Mouse (Mus musculus): ENCODE data around the gene Ocln. TPM values are rescaled to one million over a fixed set of nuclear protein-coding genes. Genes with fewer than 3 reads are reported as not detected.

Gene Ocln
- total RNA-seq (2021) = under 1 TPM in 1 of 2 experiments, not detected in 1; 0.32 TPM
- long read RNA-seq, experiment 1 = 0 reads
- long read RNA-seq, experiment 2 = 0 reads

GRCm38 (mm10) chr13:100552369-100553041 lies at the start of gene Ocln:
Ocln (minus strand) TSS chr13:100552718.
- DNase-seq = no peak

GRCm38 (mm10) chr13:100601034-100601433 lies 48.5 kb upstream of the Ocln start:
- DNase-seq = no peak

GRCm38 (mm10) chr13:100600317-100600716 lies 47.8 kb upstream of the Ocln start:
- DNase-seq = no peak

- no peak for DNase-seq
Measured at GRCm38 (mm10) chr13:100597284-100597683, 44.8 kb upstream of the Ocln start.

GRCm38 (mm10) chr13:100595552-100595885 lies 43.0 kb upstream of the Ocln start:
- no peak for DNase-seq

GRCm38 (mm10) chr13:100594838-100595551 lies 42.5 kb upstream of the Ocln start:
- DNase-seq = no peak

GRCm38 (mm10) chr13:100594041-100594792 lies 41.7 kb upstream of the Ocln start:
- DNase-seq = peak; percentile 11

- DNase-seq = no peak
Measured at GRCm38 (mm10) chr13:100588646-100589045, 36.1 kb upstream of the Ocln start.

- DNase-seq = no peak
Measured at GRCm38 (mm10) chr13:100582144-100582543, 29.6 kb upstream of the Ocln start.

GRCm38 (mm10) chr13:100581701-100582100 lies 29.2 kb upstream of the Ocln start:
- DNase-seq = no peak

GRCm38 (mm10) chr13:100579951-100580350 lies 27.4 kb upstream of the Ocln start:
- no peak for DNase-seq

- no peak for DNase-seq
Measured at GRCm38 (mm10) chr13:100579220-100579619, 26.7 kb upstream of the Ocln start.

- no peak for DNase-seq
Measured at GRCm38 (mm10) chr13:100575950-100576349, 23.4 kb upstream of the Ocln start.

GRCm38 (mm10) chr13:100570713-100571112 lies 18.2 kb upstream of the Ocln start:
- DNase-seq = no peak

- DNase-seq = no peak
Measured at GRCm38 (mm10) chr13:100568359-100568758, 15.8 kb upstream of the Ocln start.

GRCm38 (mm10) chr13:100559449-100559848 lies 6.9 kb upstream of the Ocln start:
- no peak for DNase-seq

GRCm38 (mm10) chr13:100557011-100557410 lies 4.5 kb upstream of the Ocln start:
- no peak for DNase-seq

GRCm38 (mm10) chr13:100553042-100553437 lies 522 bp upstream of the Ocln start:
- DNase-seq = no peak

- DNase-seq = no peak
Measured at GRCm38 (mm10) chr13:100552009-100552368, 529 bp downstream of the Ocln start.

GRCm38 (mm10) chr13:100551371-100552008 lies 1.0 kb downstream of the Ocln start:
- DNase-seq = no peak

- no peak for DNase-seq
Measured at GRCm38 (mm10) chr13:100547269-100547668, 5.2 kb downstream of the Ocln start.

- no peak for DNase-seq
Measured at GRCm38 (mm10) chr13:100545510-100545909, 7.0 kb downstream of the Ocln start.

- no peak for DNase-seq
Measured at GRCm38 (mm10) chr13:100544220-100544662, 8.3 kb downstream of the Ocln start.

Measured in gastrocnemius, postnatal 25 days (tissue).